Comparison of ENCODE assay signal across 34 mouse cellular contexts in genomic region chr1:19102631-19103030, GRCm38 (mm10). TPM values are rescaled to one million over a fixed set of nuclear protein-coding genes. Genes with fewer than 3 reads are reported as not detected.
DNase-seq lines count a peak whose midpoint lies in the region; ATAC-seq and TF ChIP-seq lines count a peak whose summit lies in the region.
"Had no signal": no experiment of that assay in that cellular context is flagged by ENCODE, and none has a peak within 500 bp of the region (broad histone marks: within the 10 kb centered on the region; RNA-seq: fewer than 3 reads in every experiment).

TSS of gene Tfap2d (plus strand) at chr1:19103022.

- DNase-seq in neural tube, embryonic 10.5 days (ENCODE audit: extremely low spot score, low spot score): no peak
- DNase-seq in cerebellum, adult 9-11 months: no peak
- DNase-seq in frontal cortex, postnatal 36 days (ENCODE audit: low spot score in 2 of 2): no peak
- DNase-seq in gastrocnemius, postnatal 10 days: no peak
- DNase-seq: adrenal gland, postnatal 10 days; B cell, adult 2 months; cerebellum, adult 11-12 months; cerebellum, postnatal 14 days; gastrocnemius, postnatal 25 days; heart, adult 11 months; heart, postnatal 36 days; kidney, adult 9 months; kidney, postnatal 14 days; thymus, postnatal 14 days had no signal

- no peak for TF ChIP-seq POLR2A in ES-Bruce4 (IDR thresholded peaks at IDR 0.05; ENCODE audit: insufficient read depth, low read length)

- 3% methylated on average over 6 of the region's 6 CpGs for WGBS in forebrain, embryonic 16.5 days
- under 1% methylated on average over 6 of the region's 6 CpGs for WGBS in midbrain, embryonic 13.5 days

- no peak within 1 kb of the TSS for H3K9ac ChIP-seq in ES-Bruce4 (ENCODE audit: low read depth, poor library complexity, severe bottlenecking)
- no peak within 1 kb of the TSS for H3K9ac ChIP-seq in forebrain, embryonic 16.5 days (replicated peaks; ENCODE audit: low read depth, low read length)
- peak within 1 kb of the TSS; percentile 64 for H3K9ac ChIP-seq in midbrain, embryonic 13.5 days (replicated peaks)
- H3K9ac ChIP-seq: embryonic facial prominence, embryonic 12.5 days; hindbrain, embryonic 12.5 days; limb, embryonic 13.5 days; lung, embryonic 15.5 days had no signal

- H3K36me3 ChIP-seq in E14TG2a.4 (ENCODE audit: insufficient read depth, low read length) (no peaks in the 10 kb centered on the region), ES-Bruce4 (ENCODE audit: control insufficient read depth, insufficient read depth, low read length, poor library complexity, severe bottlenecking) (no peaks in the 10 kb centered on the region)
- H3K36me3 ChIP-seq in forebrain, embryonic 16.5 days (ENCODE audit: control insufficient read depth, insufficient read depth): no peaks in the 10 kb centered on the region
- no peaks in the 10 kb centered on the region for H3K36me3 ChIP-seq in midbrain, embryonic 13.5 days
- H3K36me3 ChIP-seq: embryonic facial prominence, embryonic 12.5 days; G1E; hindbrain, embryonic 12.5 days; limb, embryonic 13.5 days; lung, embryonic 15.5 days had no signal

- H3K4me3 ChIP-seq in E14TG2a.4 (replicated peaks; ENCODE audit: low read length): peak within 1 kb of the TSS; percentile 60; the same call in 1 of the 2 replicates
- H3K4me3 ChIP-seq in ES-Bruce4 (ENCODE audit: low read depth, low read length): peak within 1 kb of the TSS; percentile 31
- peak within 1 kb of the TSS; percentile 26 for H3K4me3 ChIP-seq in forebrain, embryonic 16.5 days (replicated peaks; ENCODE audit: low read length)
- peak within 1 kb of the TSS; percentile 42 for H3K4me3 ChIP-seq in midbrain, embryonic 13.5 days (replicated peaks)
- H3K4me3 ChIP-seq: embryonic facial prominence, embryonic 12.5 days; hindbrain, embryonic 12.5 days; left cerebral cortex, adult 2 months; limb, embryonic 13.5 days; lung, embryonic 15.5 days had no signal

- H3K9me3 ChIP-seq in E14TG2a.4 (ENCODE audit: low read length) (no peaks in the 10 kb centered on the region), ES-Bruce4 (replicated peaks; ENCODE audit: control insufficient read depth, insufficient read depth, low read length, poor library complexity, severe bottlenecking) (no peaks in the 10 kb centered on the region)
- H3K9me3 ChIP-seq in forebrain, embryonic 16.5 days (ENCODE audit: control insufficient read depth, low read length): no peaks in the 10 kb centered on the region
- no peaks in the 10 kb centered on the region for H3K9me3 ChIP-seq in midbrain, embryonic 13.5 days
- H3K9me3 ChIP-seq: embryonic facial prominence, embryonic 12.5 days; hindbrain, embryonic 12.5 days; limb, embryonic 13.5 days; lung, embryonic 15.5 days had no signal

- H3K4me2 ChIP-seq in forebrain, embryonic 16.5 days (ENCODE audit: low read length): peak within 1 kb of the TSS; percentile 16; the same call in 1 of the 2 replicates
- peak within 1 kb of the TSS; percentile 47 for H3K4me2 ChIP-seq in midbrain, embryonic 13.5 days (replicated peaks)
- H3K4me2 ChIP-seq: embryonic facial prominence, embryonic 12.5 days; heart, embryonic 11.5 days; hindbrain, embryonic 12.5 days; limb, embryonic 13.5 days; liver, embryonic 11.5 days; lung, embryonic 15.5 days had no signal

- H3K27me3 ChIP-seq in E14TG2a.4 (ENCODE audit: insufficient read depth, low read length): peaks cover 87% of the 10 kb centered on the region
- H3K27me3 ChIP-seq in ES-Bruce4 (ENCODE audit: control insufficient read depth, insufficient read depth, low read length, poor library complexity, severe bottlenecking): peaks cover 32% of the 10 kb centered on the region
- H3K27me3 ChIP-seq in forebrain, embryonic 16.5 days (replicated peaks; ENCODE audit: control insufficient read depth, insufficient read depth, low read length): peaks cover 72% of the 10 kb centered on the region
- H3K27me3 ChIP-seq in midbrain, embryonic 13.5 days: peaks cover 95% of the 10 kb centered on the region

- no peak for ATAC-seq in forebrain, embryonic 16.5 days
- ATAC-seq in midbrain, embryonic 13.5 days: no peak
- ATAC-seq: intestine, postnatal 0 days had no signal

- TF ChIP-seq EP300 in ES-Bruce4 (IDR thresholded peaks at IDR 0.05; ENCODE audit: insufficient read depth, low read depth, low read length): no peak

- peaks cover 24% of the 10 kb centered on the region for H3K4me1 ChIP-seq in E14TG2a.4 (replicated peaks; ENCODE audit: low read depth, low read length)
- peaks cover 1% of the 10 kb centered on the region for H3K4me1 ChIP-seq in ES-Bruce4 (ENCODE audit: control insufficient read depth, insufficient read depth, low read length)
- H3K4me1 ChIP-seq in forebrain, embryonic 16.5 days (replicated peaks; ENCODE audit: control insufficient read depth, insufficient read depth, low read length): no peaks in the 10 kb centered on the region
- peaks cover 10% of the 10 kb centered on the region for H3K4me1 ChIP-seq in midbrain, embryonic 13.5 days (replicated peaks)
- H3K4me1 ChIP-seq: embryonic facial prominence, embryonic 12.5 days; hindbrain, embryonic 12.5 days; limb, embryonic 13.5 days; lung, embryonic 15.5 days had no signal

- no peak within 1 kb of the TSS for H3K27ac ChIP-seq in ES-Bruce4 (ENCODE audit: insufficient read depth, low read length)
- H3K27ac ChIP-seq in forebrain, embryonic 16.5 days (ENCODE audit: low read length): peak within 1 kb of the TSS; percentile 31; the same call in 1 of the 2 replicates
- peak within 1 kb of the TSS; percentile 85 for H3K27ac ChIP-seq in midbrain, embryonic 13.5 days
- H3K27ac ChIP-seq: embryonic facial prominence, embryonic 12.5 days; hindbrain, embryonic 12.5 days; left cerebral cortex, adult 2 months; limb, embryonic 13.5 days; lung, embryonic 15.5 days had no signal

- TF ChIP-seq CTCF in E14TG2a.4 (conservative IDR thresholded peaks at IDR 0.05; ENCODE audit: low read length) (no peak), ES-Bruce4 (IDR thresholded peaks at IDR 0.05; ENCODE audit: low read depth, low read length) (no peak)

RNA-seq across cellular contexts. Expression of gene Tfap2d, which starts in this region (rescaled TPM):
- not detected in 2 replicates for polyA plus RNA-seq in ES-Bruce4 (2011; ENCODE audit: insufficient read depth, insufficient read length, low read depth, missing spikeins)
- polyA plus RNA-seq in forebrain, embryonic 16.5 days (2015; fragmentation: Nextera tagmentation; extraction: Ambion mirVana): 7.1 and 11.1 TPM in 2 replicates
- 41.3 and 54.1 TPM in 2 replicates for polyA plus RNA-seq in midbrain, embryonic 13.5 days (2015; fragmentation: Nextera tagmentation; extraction: Ambion mirVana)
- not detected for total RNA-seq in gastrocnemius, postnatal 10 days (2021)
- total RNA-seq: adrenal gland, postnatal 10 days; gastrocnemius, postnatal 25 days; heart, postnatal 36 days; layer of hippocampus, adult 18-20 months; megakaryocyte progenitor cell, adult 5-6 weeks had no signal
- polyA plus RNA-seq: G1E; heart, embryonic 11.5 days; heart, embryonic 16.5 days; intestine, postnatal 0 days; liver, embryonic 11.5 days; liver, embryonic 16.5 days; lung, embryonic 15.5 days; neural tube, embryonic 14.5 days; stomach, embryonic 16.5 days; urinary bladder, adult 2 months had no signal
